Mouse (Mus musculus) stomach, postnatal 0 days (tissue): Measurements from ENCODE around the gene Flot2.

ENCODE experiments used
- CTCF ChIP-seq: IDR thresholded peaks from 2 replicates; pipeline ENCODE4 v1.5.1; 2016; ENCODE audit warnings: antibody characterized with exemption, low read depth, mild to moderate bottlenecking, moderate library complexity
- EP300 ChIP-seq: optimal IDR thresholded peaks from 2 replicates; pipeline ENCODE3; 2016; ENCODE audit warnings: antibody characterized with exemption

DNA sequence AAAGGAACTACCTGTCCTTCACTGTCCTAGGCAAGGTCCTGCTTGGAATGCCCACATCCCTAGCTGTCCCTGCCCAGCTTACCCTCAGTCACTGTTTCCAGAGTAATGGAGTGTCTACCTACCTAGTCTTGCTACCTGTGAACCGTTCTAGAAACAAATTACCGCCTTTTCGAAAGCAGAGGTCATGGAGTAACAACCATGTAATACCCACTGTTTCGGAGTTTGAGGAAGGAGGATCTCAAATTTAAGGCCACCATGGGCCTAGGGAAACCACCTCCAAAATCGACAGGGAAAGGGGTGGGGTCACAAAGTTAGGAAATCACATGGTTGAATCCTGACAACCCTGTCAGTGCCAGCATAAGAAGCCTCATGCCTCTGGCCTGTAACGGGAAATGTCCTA is 6.3 kb upstream of the Flot2 start:
- TF ChIP-seq CTCF (no peak), EP300 (no peak)
